In the genomic region with DNA sequence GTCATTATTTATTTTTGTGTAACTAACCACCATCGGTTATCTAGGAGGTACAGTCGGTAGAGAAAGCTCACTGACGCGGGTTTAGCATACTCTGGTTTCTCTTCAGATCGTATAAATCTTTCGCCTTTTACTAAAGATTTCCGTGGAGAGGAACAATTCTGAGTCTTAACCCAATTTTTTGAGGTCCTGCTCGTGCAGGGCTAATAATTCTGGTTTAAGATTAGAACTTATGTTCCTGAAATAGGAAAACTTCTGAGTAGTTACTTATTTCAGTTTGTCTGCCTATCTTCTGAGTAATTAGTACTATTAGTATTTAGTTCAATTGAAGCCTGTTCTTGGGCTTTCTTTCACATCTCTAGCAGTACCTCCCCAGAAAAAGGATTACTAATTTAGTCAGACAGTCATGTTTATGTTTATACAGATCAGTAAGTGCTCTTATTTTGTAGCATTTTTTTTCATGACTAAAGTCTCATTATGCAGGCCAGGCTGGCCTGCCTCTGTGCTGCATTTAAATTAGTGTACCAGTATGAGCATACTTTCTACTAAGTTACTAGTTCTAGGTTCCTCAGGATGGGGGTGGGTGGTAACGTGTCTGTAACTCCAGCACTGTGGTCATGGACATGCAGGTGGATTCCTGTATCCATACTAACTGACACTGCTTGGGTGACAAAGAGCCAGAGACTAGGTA, we compare ENCODE assay signal across 8 mouse cellular contexts. TPM values are rescaled to one million over a fixed set of nuclear protein-coding genes. Genes with fewer than 3 reads are reported as not detected.
DNase-seq lines count a peak whose midpoint lies in the region; ATAC-seq and TF ChIP-seq lines count a peak whose summit lies in the region.

No protein-coding gene starts in this region.

- ATAC-seq in forebrain, embryonic 16.5 days = peak; percentile 88
- peak; percentile 81 for ATAC-seq in inflammation-experienced regulatory T-cells, adult 6 months
- peak; percentile 90 for ATAC-seq in midbrain, postnatal 0 days (ENCODE audit: low FRiP score)

- under 1% methylated on average over 9 of the region's 9 CpGs for WGBS in forebrain, embryonic 16.5 days
- under 1% methylated on average over 9 of the region's 9 CpGs for WGBS in midbrain, postnatal 0 days

- H3K4me1 ChIP-seq in forebrain, embryonic 16.5 days (replicated peaks; ENCODE audit: control insufficient read depth, insufficient read depth, low read length) = peaks cover 8% of the 10 kb centered on the region; the same call in 1 of the 2 replicates
- no peaks in the 10 kb centered on the region for H3K4me1 ChIP-seq in midbrain, postnatal 0 days (ENCODE audit: insufficient read depth, low read length)

- peak overlapping the region; percentile 46 for H3K4me3 ChIP-seq in left cerebral cortex, adult 2 months
- H3K4me3 ChIP-seq in forebrain, embryonic 16.5 days (replicated peaks; ENCODE audit: low read length) = peak overlapping the region; percentile 26
- H3K4me3 ChIP-seq in midbrain, postnatal 0 days (ENCODE audit: low read depth, low read length) = peak overlapping the region; percentile 25; the same call in 1 of the 2 replicates

- H3K27me3 ChIP-seq in forebrain, embryonic 16.5 days (replicated peaks; ENCODE audit: control insufficient read depth, insufficient read depth, low read length) = no peaks in the 10 kb centered on the region; the same call in 1 of the 2 replicates
- no peaks in the 10 kb centered on the region for H3K27me3 ChIP-seq in midbrain, postnatal 0 days (ENCODE audit: insufficient read depth, low read length)

- H3K9ac ChIP-seq in forebrain, embryonic 16.5 days (replicated peaks; ENCODE audit: low read depth, low read length) = peak overlapping the region; percentile 42
- H3K9ac ChIP-seq in midbrain, postnatal 0 days (replicated peaks; ENCODE audit: low read length, poor library complexity, severe bottlenecking) = peak overlapping the region; percentile 57

- H3K36me3 ChIP-seq in forebrain, embryonic 16.5 days (ENCODE audit: control insufficient read depth, insufficient read depth) = no peaks in the 10 kb centered on the region
- no peaks in the 10 kb centered on the region for H3K36me3 ChIP-seq in midbrain, postnatal 0 days (ENCODE audit: insufficient read depth, low read length)

- H3K9me3 ChIP-seq in forebrain, embryonic 16.5 days (ENCODE audit: control insufficient read depth, low read length) = no peaks in the 10 kb centered on the region
- H3K9me3 ChIP-seq in midbrain, postnatal 0 days (ENCODE audit: low read length) = no peaks in the 10 kb centered on the region

- no peak for TF ChIP-seq CTCF in left cerebral cortex, adult 2 months (IDR thresholded peaks at IDR 0.05)
- TF ChIP-seq CTCF in midbrain, postnatal 0 days (IDR thresholded peaks at IDR 0.05) = no peak

- peak overlapping the region; percentile 34 for H3K4me2 ChIP-seq in forebrain, embryonic 16.5 days (ENCODE audit: low read length)
- peak overlapping the region; percentile 36 for H3K4me2 ChIP-seq in midbrain, postnatal 0 days (ENCODE audit: low read depth, low read length, poor library complexity, severe bottlenecking)

- peak overlapping the region; percentile 99 for H3K27ac ChIP-seq in left cerebral cortex, adult 2 months
- H3K27ac ChIP-seq in forebrain, embryonic 16.5 days (ENCODE audit: low read length) = peak overlapping the region; percentile 84
- peak overlapping the region; percentile 83 for H3K27ac ChIP-seq in midbrain, postnatal 0 days (ENCODE audit: low read depth, low read length)

- intact Hi-C loops in left cerebral cortex, adult 2 months (cut with DNase I) = no loop called here

- no peak for DNase-seq in left cerebral cortex, adult 2 months (ENCODE audit: extremely low spot score in 1 of 2, low spot score in 2 of 2)
- DNase-seq in left cerebral cortex, adult 18-20 months (ENCODE audit: low spot score in 2 of 2) = no peak
- DNase-seq in brain, embryonic 18.5 days (ENCODE audit: low read depth, low spot score) = peak; percentile 64
- peak; percentile 54 for DNase-seq in liver
- peak; percentile 76 for DNase-seq in midbrain, postnatal 0 days (ENCODE audit: low spot score)
- peak; percentile 55 for DNase-seq in thymus, postnatal 14 days

RNA-seq across cellular contexts. Expression of a gene that starts 7.6 kb away (rescaled TPM):
- total RNA-seq in left cerebral cortex, adult 2 months (2021) = not detected
- under 1 TPM in 1 of 2 experiments, not detected in 1; 0.16 TPM for total RNA-seq in left cerebral cortex, adult 18-20 months (2021)
- 27.2 and 33.2 TPM in 2 replicates for polyA plus RNA-seq in forebrain, embryonic 16.5 days (2015; fragmentation: Nextera tagmentation; extraction: Ambion mirVana)
- 10 to 100 TPM in 1 of 3 experiments, 1 to 10 TPM in 2; 1.9 to 35.0 (median 5.5) TPM for polyA plus RNA-seq in inflammation-experienced regulatory T-cells, adult 6 months (2017; shearing (Covaris generic))
- 2.9 and 9.8 TPM in 2 replicates for total RNA-seq in midbrain, postnatal 0 days (2014; rRNA removed)
- polyA plus RNA-seq in midbrain, postnatal 0 days (2015; fragmentation: Nextera tagmentation; extraction: Ambion mirVana) = 2.3 and 3.3 TPM in 2 replicates

RNA-seq across cellular contexts. Expression of a gene that starts 34.0 kb away (rescaled TPM):
- total RNA-seq in left cerebral cortex, adult 2 months (2021) = 100 to 1,000 TPM; 512 to 526 TPM
- 100 to 1,000 TPM; 585 to 613 TPM for total RNA-seq in left cerebral cortex, adult 18-20 months (2021)
- polyA plus RNA-seq in forebrain, embryonic 16.5 days (2015; fragmentation: Nextera tagmentation; extraction: Ambion mirVana) = 418 and 427 TPM in 2 replicates
- polyA plus RNA-seq in inflammation-experienced regulatory T-cells, adult 6 months (2017; shearing (Covaris generic)) = 100 to 1,000 TPM; 670 to 888 (median 878) TPM
- total RNA-seq in midbrain, postnatal 0 days (2014; rRNA removed) = 439 and 604 TPM in 2 replicates
- 475 and 493 TPM in 2 replicates for polyA plus RNA-seq in midbrain, postnatal 0 days (2015; fragmentation: Nextera tagmentation; extraction: Ambion mirVana)

RNA-seq across cellular contexts. Expression of a gene that starts 56.2 kb away (rescaled TPM):
- total RNA-seq in left cerebral cortex, adult 2 months (2021) = 10 to 100 TPM; 13.7 to 19.6 TPM
- total RNA-seq in left cerebral cortex, adult 18-20 months (2021) = 10 to 100 TPM; 16.9 to 17.3 TPM
- 9.6 and 10.2 TPM in 2 replicates for polyA plus RNA-seq in forebrain, embryonic 16.5 days (2015; fragmentation: Nextera tagmentation; extraction: Ambion mirVana)
- polyA plus RNA-seq in inflammation-experienced regulatory T-cells, adult 6 months (2017; shearing (Covaris generic)) = 10 to 100 TPM; 13.4 to 19.8 (median 18.8) TPM
- 20.8 and 28.2 TPM in 2 replicates for total RNA-seq in midbrain, postnatal 0 days (2014; rRNA removed)
- 26.6 and 26.8 TPM in 2 replicates for polyA plus RNA-seq in midbrain, postnatal 0 days (2015; fragmentation: Nextera tagmentation; extraction: Ambion mirVana)

Comparison
In these comparisons a context has a peak if more than half of its experiments do, and no peak if none do; other contexts are left out.
1. DNase-seq: peak in brain, embryonic 18.5 days (single experiment), liver (single experiment), midbrain, postnatal 0 days (single experiment) and thymus, postnatal 14 days (single experiment); none in left cerebral cortex, adult 2 months (0 of 2) and left cerebral cortex, adult 18-20 months (0 of 2).
2. Peak in every context shown above with its lines, with median percentiles within 50 percentile points of each other: H3K27ac ChIP-seq, H3K4me3 ChIP-seq and ATAC-seq.